Mouse (Mus musculus): Measurements from ENCODE around the gene Taok3.

GRCm38 (mm10) chr5:117087718-117088117, 32.2 kb upstream of the Taok3 start:
- TF ChIP-seq CTCF (IDR thresholded peaks at IDR 0.05) (0 out of 2 replicates have a peak, but pooled peaks have one; percentile 3), POLR2A (IDR thresholded peaks at IDR 0.05; ENCODE audit: insufficient read depth, low read depth, low read length) (no peak), EP300 (IDR thresholded peaks at IDR 0.05; ENCODE audit: insufficient read depth, low read depth, low read length) (no peak)
